Mouse (Mus musculus) v-Abl transformed pro-B cells (cell line): ENCODE measurements around the gene Efnb1.
"Not testable (repeated sequence)": the region's sequence is repeated elsewhere in the genome, so short reads cannot be mapped to it uniquely, and the experiment has no call there.

ENCODE experiments used
- in situ Hi-C, 2 experiments: fragments of 400-800 bp; cut with MboI; formaldehyde crosslinking; loops; one replicate each; pipeline ENCODE4 v1.15.1; 2025; ENCODE audit not compliant: unreplicated experiment in 2 of 2

The Efnb1 gene

GRCm38 (mm10) chrX:99135523-99136258, at the start of gene Efnb1:
Gene Efnb1, plus strand, starts transcription at chrX:99136130.
- in situ Hi-C loops: loop anchor here in 1 of 2 experiments (25.0 kb wide), 1 partner anchor 1602 kb away; the partner anchor contains the start of gene Gdpd2

- in situ Hi-C loops: no loop called here
Observed at GRCm38 (mm10) chrX:99092704-99093103, 43.2 kb upstream of the Efnb1 start.

DNA sequence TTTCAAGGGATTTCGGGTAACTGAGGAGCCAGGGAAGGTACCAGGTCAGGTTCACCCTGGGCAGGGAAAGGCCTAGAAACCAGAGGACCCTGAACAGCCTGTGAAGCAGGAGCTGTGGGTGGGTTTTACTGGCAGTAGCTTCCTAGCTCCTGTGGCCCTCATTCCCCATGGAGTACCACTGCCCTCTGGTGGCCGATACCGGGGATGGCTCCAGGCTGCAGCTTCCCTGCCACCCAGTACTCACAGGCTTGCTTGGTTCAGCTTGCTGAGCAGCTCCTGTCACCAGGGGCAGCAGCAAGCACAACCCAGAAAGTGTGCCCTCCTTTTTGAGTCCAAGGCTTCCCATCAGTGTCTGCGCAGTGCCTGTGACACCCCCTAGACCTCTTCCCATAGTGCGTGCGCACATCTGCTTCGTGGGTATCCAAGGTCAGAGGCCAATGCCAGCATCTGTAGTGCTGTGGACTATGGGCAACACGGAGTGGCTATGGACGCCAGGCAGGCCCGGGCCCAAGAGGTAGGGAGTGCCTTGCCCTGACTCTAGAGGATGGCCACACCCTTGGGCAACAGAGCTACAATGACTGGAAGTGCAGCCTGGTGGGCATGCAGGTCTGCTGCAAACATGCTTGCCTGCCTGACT, 24.7 kb upstream of the Efnb1 start:
- in situ Hi-C loops: not testable (repeated sequence)

- in situ Hi-C loops: no loop called here
Observed at GRCm38 (mm10) chrX:99119510-99119909, 16.4 kb upstream of the Efnb1 start.

DNA sequence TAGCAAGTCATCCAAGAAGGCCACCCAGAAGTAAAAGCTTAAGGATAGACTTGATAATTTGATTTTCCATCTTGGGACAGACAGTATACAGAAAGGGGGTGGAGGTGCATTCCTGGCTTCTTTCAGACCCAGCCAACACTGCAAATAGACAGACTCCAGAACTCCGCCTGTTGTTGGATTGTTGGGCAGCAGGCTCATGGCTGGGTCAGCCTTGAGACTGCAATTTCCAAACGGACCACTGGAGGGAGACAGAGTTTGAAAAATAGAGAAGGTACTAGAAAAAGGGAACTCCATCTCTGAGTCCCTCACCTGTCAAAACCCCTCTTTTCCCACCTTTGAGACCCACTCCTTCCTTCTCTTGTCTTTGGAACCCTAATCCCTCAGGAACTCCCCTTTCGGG, 5.9 kb upstream of the Efnb1 start:
- in situ Hi-C loops: loop anchor here (5.0 to 25.0 kb wide), 3 partner anchors 1347 to 1607 kb away; partner anchors contain the start of gene Gdpd2 (in 1 of the 2)

DNA sequence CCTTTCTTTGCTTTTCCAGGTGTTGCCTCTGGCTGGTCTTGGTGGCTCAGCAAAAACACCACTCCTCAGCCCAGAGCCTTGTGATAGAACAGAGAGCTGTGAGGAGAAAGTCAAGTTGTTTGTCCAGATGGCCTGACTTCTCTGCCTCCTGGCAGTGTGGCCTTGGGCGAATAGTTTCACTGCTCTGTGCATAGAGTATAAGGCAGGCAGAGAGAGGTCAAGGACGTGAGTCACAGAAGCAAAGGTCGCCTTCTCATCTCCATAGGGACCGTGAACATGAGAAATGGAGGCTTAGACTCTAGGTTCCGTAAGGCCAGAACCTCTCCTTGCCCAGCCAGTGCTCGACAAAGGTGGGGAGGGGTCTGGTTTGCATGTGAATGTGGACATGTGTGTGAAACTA, 3.4 kb upstream of the Efnb1 start:
- in situ Hi-C loops: loop anchor here (5.0 to 25.0 kb wide), 3 partner anchors 1345 to 1605 kb away; partner anchors contain the start of gene Gdpd2 (in 1 of the 2)

DNA sequence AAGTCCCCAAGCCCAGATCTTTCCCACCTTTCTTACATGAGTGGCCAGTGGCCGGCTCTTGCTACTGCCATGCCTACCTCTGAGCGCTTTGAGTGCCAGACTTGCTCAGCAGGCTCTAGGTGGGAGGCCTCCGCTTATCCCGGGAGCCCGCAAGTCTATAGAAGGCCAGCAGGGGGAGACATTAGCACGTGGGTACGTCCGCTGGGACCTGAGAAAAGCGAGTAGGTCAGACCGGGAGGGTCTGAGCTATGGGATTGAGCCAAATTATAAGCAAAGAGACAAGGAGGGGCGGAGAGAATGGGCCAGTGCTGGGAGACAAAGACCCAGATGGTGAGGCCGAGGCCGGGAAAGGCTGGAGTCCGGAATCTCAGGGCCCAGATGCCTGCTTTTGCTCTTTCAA, 1.0 kb upstream of the Efnb1 start:
- in situ Hi-C loops: loop anchor here (5.0 to 25.0 kb wide), 3 partner anchors 1342 to 1602 kb away; partner anchors contain the start of gene Gdpd2 (in 1 of the 2)

GRCm38 (mm10) chrX:99136431-99136966, 569 bp downstream of the Efnb1 start:
- in situ Hi-C loops: loop anchor here in 1 of 2 experiments (25.0 kb wide), 1 partner anchor 1601 kb away; the partner anchor contains the start of gene Gdpd2

DNA sequence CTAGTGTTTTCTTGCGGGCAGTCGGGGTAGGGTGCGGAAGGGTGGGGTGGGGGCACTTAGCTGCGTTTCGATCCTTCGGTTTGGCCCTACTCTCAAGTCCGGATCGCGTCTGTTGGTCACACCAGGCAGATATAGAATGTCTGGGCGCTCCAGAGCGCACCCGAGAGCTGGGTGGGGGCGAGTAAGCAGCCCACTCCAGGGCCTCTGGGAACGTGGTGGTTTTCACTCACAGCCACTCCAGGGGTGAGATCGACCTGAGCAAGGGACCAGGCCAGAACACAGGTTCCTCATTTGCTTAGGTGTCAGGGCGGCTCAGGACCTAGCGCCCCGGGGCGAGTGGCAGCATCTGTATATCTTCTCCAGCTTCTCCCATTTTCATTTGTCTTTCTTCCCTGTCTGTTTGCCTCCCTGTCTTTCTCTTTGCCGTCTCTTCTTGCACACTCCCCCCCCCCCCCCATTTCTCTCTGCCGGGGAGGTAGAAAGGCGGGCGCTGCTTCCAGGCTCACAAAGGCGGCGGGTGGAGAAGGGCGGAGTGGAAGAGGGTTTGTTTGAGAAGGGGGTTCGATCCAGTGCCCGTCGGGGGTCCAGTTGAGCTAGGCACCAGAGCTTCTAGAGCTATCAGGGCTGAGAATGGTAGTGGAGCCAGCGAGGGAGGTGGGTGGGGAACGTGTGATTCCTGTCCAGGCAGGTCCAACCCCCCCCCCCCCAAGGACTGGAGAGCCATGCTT, 1.4 kb downstream of the Efnb1 start:
- in situ Hi-C loops: loop anchor here in 1 of 2 experiments (25.0 kb wide), 1 partner anchor 1600 kb away; the partner anchor contains the start of gene Gdpd2

GRCm38 (mm10) chrX:99137928-99138740, 2.2 kb downstream of the Efnb1 start:
- in situ Hi-C loops: loop anchor here in 1 of 2 experiments (25.0 kb wide), 1 partner anchor 1599 kb away; the partner anchor contains the start of gene Gdpd2

GRCm38 (mm10) chrX:99141079-99141478, 5.1 kb downstream of the Efnb1 start:
- in situ Hi-C loops: loop anchor here in 1 of 2 experiments (25.0 kb wide), 1 partner anchor 1596 kb away; the partner anchor contains the start of gene Gdpd2

GRCm38 (mm10) chrX:99141900-99142299, 6.0 kb downstream of the Efnb1 start:
- in situ Hi-C loops: loop anchor here in 1 of 2 experiments (25.0 kb wide), 1 partner anchor 1595 kb away; the partner anchor contains the start of gene Gdpd2

DNA sequence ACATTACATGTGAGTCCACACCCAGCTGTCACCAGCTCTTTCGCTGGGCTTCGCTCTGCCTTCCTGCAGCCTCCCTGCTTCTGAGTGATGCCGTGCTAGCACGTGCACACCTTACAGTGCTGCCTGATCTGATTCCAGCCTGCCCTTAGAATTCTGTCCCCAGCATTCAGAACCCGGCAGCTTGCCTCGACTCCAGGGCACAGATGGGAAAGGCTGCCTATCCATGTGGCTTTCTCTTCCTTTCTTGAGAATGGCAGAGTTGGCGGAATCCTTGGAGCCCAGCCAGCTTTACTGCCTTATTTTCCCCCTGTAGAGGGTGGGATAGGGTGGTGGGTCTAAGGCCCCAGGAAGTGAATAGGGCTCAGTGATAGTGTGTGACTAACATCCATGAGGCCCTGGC, 9.6 kb downstream of the Efnb1 start:
- in situ Hi-C loops: loop anchor here in 1 of 2 experiments (25.0 kb wide), 1 partner anchor 1592 kb away; the partner anchor contains the start of gene Gdpd2

- in situ Hi-C loops: loop anchor here in 1 of 2 experiments (25.0 kb wide), 1 partner anchor 1589 kb away; the partner anchor contains the start of gene Gdpd2
Observed at GRCm38 (mm10) chrX:99148061-99148905, 12.4 kb downstream of the Efnb1 start.

DNA sequence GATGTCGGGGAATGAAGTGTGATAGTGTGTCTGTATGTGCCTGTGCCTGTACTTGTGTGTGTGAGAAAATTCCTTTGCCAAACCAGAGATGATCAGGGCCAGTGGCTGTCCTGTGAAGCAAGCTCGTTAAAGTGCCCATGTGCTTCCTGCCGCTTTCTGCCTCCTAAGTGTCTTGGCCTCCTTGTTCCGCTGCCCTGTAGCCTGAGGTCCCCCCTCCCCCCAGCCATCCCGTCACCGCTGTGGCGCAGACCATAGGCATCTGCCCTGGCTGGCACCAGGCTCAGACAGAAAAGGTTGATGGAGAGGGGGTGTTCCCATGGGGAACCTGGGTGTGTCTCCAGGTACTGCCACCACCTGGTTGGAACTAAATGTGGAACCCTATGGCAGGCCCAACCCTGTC, 13.1 kb downstream of the Efnb1 start:
- in situ Hi-C loops: loop anchor here in 1 of 2 experiments (25.0 kb wide), 1 partner anchor 1588 kb away; the partner anchor contains the start of gene Gdpd2

DNA sequence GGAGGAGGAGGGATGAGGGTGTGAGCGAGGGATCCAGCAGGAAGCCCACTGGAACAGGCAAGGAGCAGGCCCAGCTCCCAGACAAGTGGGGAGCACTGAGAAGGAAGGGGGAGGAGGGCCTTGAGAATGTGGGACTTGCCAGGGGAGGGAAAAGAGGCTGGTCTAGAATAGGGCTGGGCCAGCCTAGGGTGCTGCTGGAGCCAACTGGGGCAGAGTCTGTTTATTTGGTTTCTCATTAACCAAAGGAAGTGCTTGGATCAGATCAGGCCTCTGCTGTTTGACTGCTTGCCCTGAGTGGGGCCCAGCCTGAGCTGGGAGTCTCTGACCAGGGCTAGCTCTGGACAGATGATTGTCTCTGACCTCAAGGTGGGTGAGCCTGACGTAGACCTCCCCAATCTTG, 14.0 kb downstream of the Efnb1 start:
- in situ Hi-C loops: loop anchor here in 1 of 2 experiments (25.0 kb wide), 1 partner anchor 1587 kb away; the partner anchor contains the start of gene Gdpd2

DNA sequence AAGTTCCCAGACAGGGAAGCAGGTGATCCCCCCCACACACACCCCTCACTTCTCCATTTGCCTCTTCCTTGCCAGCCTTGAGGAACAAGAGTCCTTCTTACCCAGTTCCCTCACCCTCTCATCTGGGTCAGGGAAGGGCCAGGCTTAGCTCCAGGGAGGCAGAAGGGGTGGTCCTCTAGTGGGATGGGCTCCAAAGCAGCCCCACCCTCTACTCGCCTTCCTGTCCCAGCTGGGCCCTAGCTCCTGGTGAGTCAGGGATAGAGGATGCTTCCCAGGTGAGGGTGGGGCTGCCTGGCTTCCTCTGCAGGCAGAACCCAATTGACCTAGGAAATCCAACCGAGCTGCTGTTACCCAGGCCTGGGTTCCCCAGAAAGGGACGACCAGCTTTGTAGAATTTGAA, 14.8 kb downstream of the Efnb1 start:
- in situ Hi-C loops: no loop called here

DNA sequence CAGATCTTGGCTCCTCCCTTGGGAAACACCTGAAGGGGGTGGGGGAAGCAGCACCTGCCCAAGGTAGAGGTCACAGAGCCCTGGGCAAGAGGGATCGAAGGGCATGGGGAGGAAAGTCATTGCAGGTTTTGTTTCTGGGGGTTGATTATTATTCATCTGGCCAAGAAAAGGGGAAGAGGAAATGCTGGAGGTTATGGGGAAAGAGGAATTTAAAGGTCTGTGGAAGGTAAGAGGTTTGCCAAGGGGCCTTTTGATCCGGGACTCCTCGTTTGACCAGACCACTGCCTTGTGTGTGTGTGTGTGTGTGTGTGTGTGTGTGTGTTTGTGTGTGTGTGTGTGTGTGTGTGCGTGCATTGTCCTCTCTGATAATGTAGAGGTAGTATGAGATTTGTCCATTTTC, 15.5 kb downstream of the Efnb1 start:
- in situ Hi-C loops: no loop called here
